9 mouse cellular contexts compared by ENCODE assay signal in genomic region chr11:114852311-114853173, GRCm38 (mm10). TPM values are rescaled to one million over a fixed set of nuclear protein-coding genes. Genes with fewer than 3 reads are reported as not detected.
DNase-seq lines count a peak whose midpoint lies in the region; ATAC-seq and TF ChIP-seq lines count a peak whose summit lies in the region.
"Had no signal": no experiment of that assay in that cellular context is flagged by ENCODE, and none has a peak within 500 bp of the region (broad histone marks: within the 10 kb centered on the region; RNA-seq: fewer than 3 reads in every experiment).

No protein-coding gene starts in this region.

- peak; percentile 62 for DNase-seq in lung, embryonic 14.5 days
- no peak for DNase-seq in lung, postnatal 14 days
- peak; percentile 75 for DNase-seq in embryonic facial prominence, embryonic 14.5 days (ENCODE audit: low spot score)
- DNase-seq in layer of hippocampus, postnatal 10 days (ENCODE audit: low spot score in 2 of 2) = no peak
- no peak for DNase-seq in urinary bladder, postnatal 4 days (ENCODE audit: low spot score in 2 of 2)
- DNase-seq in gastrocnemius, postnatal 36 days = no peak

- H3K4me1 ChIP-seq in lung, embryonic 14.5 days (ENCODE audit: insufficient read depth) = no peaks in the 10 kb centered on the region; the same call in 1 of the 2 replicates
- H3K4me1 ChIP-seq in embryonic facial prominence, embryonic 14.5 days (ENCODE audit: control insufficient read depth, insufficient read depth, low read length) = peaks cover 17% of the 10 kb centered on the region
- peaks cover 13% of the 10 kb centered on the region for H3K4me1 ChIP-seq in intestine, embryonic 16.5 days (ENCODE audit: control insufficient read depth, insufficient read depth, low read length)

- intact Hi-C loops in gastrocnemius, postnatal 36 days (cut with DNase I) = no loop called here

- TF ChIP-seq CTCF in lung, embryonic 14.5 days (IDR thresholded peaks at IDR 0.05; ENCODE audit: low read depth) = no peak

- H3K27me3 ChIP-seq in lung, embryonic 14.5 days (ENCODE audit: insufficient read depth, low read length) = no peaks in the 10 kb centered on the region
- no peaks in the 10 kb centered on the region; the same call in 1 of the 2 replicates for H3K27me3 ChIP-seq in embryonic facial prominence, embryonic 14.5 days (replicated peaks; ENCODE audit: control insufficient read depth, insufficient read depth, low read length)
- H3K27me3 ChIP-seq in intestine, embryonic 16.5 days (replicated peaks; ENCODE audit: control insufficient read depth, insufficient read depth, low read length) = no peaks in the 10 kb centered on the region

- H3K4me2 ChIP-seq in lung, embryonic 14.5 days = peak overlapping the region; percentile 99
- H3K4me2 ChIP-seq in embryonic facial prominence, embryonic 14.5 days (ENCODE audit: low read depth, low read length) = peak overlapping the region; percentile 96
- peak overlapping the region; percentile 99 for H3K4me2 ChIP-seq in intestine, embryonic 16.5 days (ENCODE audit: low read depth, low read length)

- 1% methylated on average over 40 of the region's 40 CpGs for whole genome bisulfite sequencing in lung, embryonic 14.5 days
- WGBS in embryonic facial prominence, embryonic 14.5 days = under 1% methylated on average over 40 of the region's 40 CpGs
- 2% methylated on average over 40 of the region's 40 CpGs for WGBS in intestine, embryonic 16.5 days

- peak overlapping the region; percentile 81 for H3K9ac ChIP-seq in lung, embryonic 14.5 days
- H3K9ac ChIP-seq in embryonic facial prominence, embryonic 14.5 days (ENCODE audit: low read depth, low read length) = peak overlapping the region; percentile 88
- peak overlapping the region; percentile 75 for H3K9ac ChIP-seq in intestine, embryonic 16.5 days (ENCODE audit: low read depth, low read length)

- peak; percentile 25; the same call in 1 of the 2 replicates for ATAC-seq in lung, embryonic 14.5 days (ENCODE audit: insufficient read depth)
- ATAC-seq in embryonic facial prominence, embryonic 14.5 days (ENCODE audit: low read depth) = no peak
- 0 out of 2 replicates have a peak, but pooled peaks have one; percentile 0 for ATAC-seq in intestine, embryonic 16.5 days
- peak; percentile 50 for ATAC-seq in megakaryocyte progenitor cell, adult 5-6 weeks (replicated peaks; ENCODE audit: poor library complexity)

- peak overlapping the region; percentile 72 for H3K4me3 ChIP-seq in lung, embryonic 14.5 days (ENCODE audit: low read depth, low read length)
- H3K4me3 ChIP-seq in embryonic facial prominence, embryonic 14.5 days (ENCODE audit: low read depth, low read length) = peak overlapping the region; percentile 83
- peak overlapping the region; percentile 74 for H3K4me3 ChIP-seq in intestine, embryonic 16.5 days (ENCODE audit: low read length)

- no peaks in the 10 kb centered on the region for H3K9me3 ChIP-seq in lung, embryonic 14.5 days (ENCODE audit: low read depth, low read length)
- H3K9me3 ChIP-seq in embryonic facial prominence, embryonic 14.5 days (ENCODE audit: control insufficient read depth, low read length) = no peaks in the 10 kb centered on the region
- no peaks in the 10 kb centered on the region for H3K9me3 ChIP-seq in intestine, embryonic 16.5 days (ENCODE audit: control insufficient read depth, low read length)

- no peaks in the 10 kb centered on the region for H3K36me3 ChIP-seq in lung, embryonic 14.5 days (ENCODE audit: insufficient read depth)
- H3K36me3 ChIP-seq in embryonic facial prominence, embryonic 14.5 days (ENCODE audit: control insufficient read depth, insufficient read depth, low read length) = no peaks in the 10 kb centered on the region
- H3K36me3 ChIP-seq in intestine, embryonic 16.5 days (ENCODE audit: control insufficient read depth, insufficient read depth, low read length) = no peaks in the 10 kb centered on the region

- peak overlapping the region; percentile 93 for H3K27ac ChIP-seq in lung, embryonic 14.5 days (ENCODE audit: low read depth)
- H3K27ac ChIP-seq in embryonic facial prominence, embryonic 14.5 days (replicated peaks; ENCODE audit: low read depth, low read length) = peak overlapping the region; percentile 97
- peak overlapping the region; percentile 79 for H3K27ac ChIP-seq in intestine, embryonic 16.5 days (ENCODE audit: low read length)

RNA-seq across cellular contexts. Expression of gene Gprc5c, which starts 1.6 kb away (rescaled TPM):
- polyA plus RNA-seq in lung, embryonic 14.5 days (2014; fragmentation: Nextera tagmentation; extraction: Ambion mirVana) = 34.7 and 39.2 TPM in 2 replicates
- 39.6 and 40.3 TPM in 2 replicates for polyA plus RNA-seq in embryonic facial prominence, embryonic 14.5 days (2014; fragmentation: Nextera tagmentation; extraction: Ambion mirVana)
- polyA plus RNA-seq in intestine, embryonic 16.5 days (2015; fragmentation: Nextera tagmentation; extraction: Ambion mirVana) = 10.5 and 10.9 TPM in 2 replicates
- total RNA-seq in megakaryocyte progenitor cell, adult 5-6 weeks (2015) = not detected in 2 replicates
- 0.67 TPM in 1 of 2 replicates, not detected in the other for total RNA-seq in megakaryocyte progenitor cell, adult 5-6 weeks (2017)
- 1 to 10 TPM; 3.9 to 5.1 TPM for total RNA-seq in layer of hippocampus, postnatal 10 days (2021)
- 10 to 100 TPM; 35.5 to 44.1 TPM for total RNA-seq in gastrocnemius, postnatal 36 days (2021)

RNA-seq across cellular contexts. Expression of gene Cd300a, which starts 37.3 kb away (rescaled TPM):
- polyA plus RNA-seq in lung, embryonic 14.5 days (2014; fragmentation: Nextera tagmentation; extraction: Ambion mirVana) = 0.75 and 1.7 TPM in 2 replicates
- polyA plus RNA-seq in embryonic facial prominence, embryonic 14.5 days (2014; fragmentation: Nextera tagmentation; extraction: Ambion mirVana) = 0.96 and 1.7 TPM in 2 replicates
- 2.5 and 2.6 TPM in 2 replicates for polyA plus RNA-seq in intestine, embryonic 16.5 days (2015; fragmentation: Nextera tagmentation; extraction: Ambion mirVana)
- 7.7 and 8.9 TPM in 2 replicates for total RNA-seq in megakaryocyte progenitor cell, adult 5-6 weeks (2015)
- total RNA-seq in megakaryocyte progenitor cell, adult 5-6 weeks (2017) = 14.2 and 29.7 TPM in 2 replicates
- under 1 TPM; 0.62 TPM for total RNA-seq in layer of hippocampus, postnatal 10 days (2021)
- total RNA-seq in gastrocnemius, postnatal 36 days (2021) = under 1 TPM; 0.36 to 0.37 TPM

RNA-seq across cellular contexts. Expression of gene Gpr142, which starts 53.8 kb away (rescaled TPM):
- 0.28 TPM in 1 of 2 replicates, not detected in the other for polyA plus RNA-seq in lung, embryonic 14.5 days (2014; fragmentation: Nextera tagmentation; extraction: Ambion mirVana)
- polyA plus RNA-seq in embryonic facial prominence, embryonic 14.5 days (2014; fragmentation: Nextera tagmentation; extraction: Ambion mirVana) = not detected in 2 replicates
- 0.20 and 0.43 TPM in 2 replicates for polyA plus RNA-seq in intestine, embryonic 16.5 days (2015; fragmentation: Nextera tagmentation; extraction: Ambion mirVana)
- not detected in 2 replicates for total RNA-seq in megakaryocyte progenitor cell, adult 5-6 weeks (2015)
- not detected in 2 replicates for total RNA-seq in megakaryocyte progenitor cell, adult 5-6 weeks (2017)
- not detected for total RNA-seq in layer of hippocampus, postnatal 10 days (2021)
- total RNA-seq in gastrocnemius, postnatal 36 days (2021) = not detected
- total RNA-seq: adrenal gland, postnatal 36 days had no signal

RNA-seq across cellular contexts. Expression of gene Btbd17, which starts 56.8 kb away (rescaled TPM):
- 0.65 and 1.3 TPM in 2 replicates for polyA plus RNA-seq in lung, embryonic 14.5 days (2014; fragmentation: Nextera tagmentation; extraction: Ambion mirVana)
- polyA plus RNA-seq in embryonic facial prominence, embryonic 14.5 days (2014; fragmentation: Nextera tagmentation; extraction: Ambion mirVana) = 3.2 and 4.5 TPM in 2 replicates
- 0.71 and 0.87 TPM in 2 replicates for polyA plus RNA-seq in intestine, embryonic 16.5 days (2015; fragmentation: Nextera tagmentation; extraction: Ambion mirVana)
- not detected in 2 replicates for total RNA-seq in megakaryocyte progenitor cell, adult 5-6 weeks (2015)
- not detected in 2 replicates for total RNA-seq in megakaryocyte progenitor cell, adult 5-6 weeks (2017)
- total RNA-seq in layer of hippocampus, postnatal 10 days (2021) = 10 to 100 TPM; 30.4 to 32.9 TPM
- under 1 TPM in 1 of 2 experiments, not detected in 1; 0.28 TPM for total RNA-seq in gastrocnemius, postnatal 36 days (2021)
- total RNA-seq: adrenal gland, postnatal 36 days had no signal

Comparison
In these comparisons a context has a peak if more than half of its experiments do, and no peak if none do; other contexts are left out.
1. DNase-seq: peak in lung, embryonic 14.5 days (single experiment) and embryonic facial prominence, embryonic 14.5 days (single experiment); none in lung, postnatal 14 days (single experiment), layer of hippocampus, postnatal 10 days (0 of 2), urinary bladder, postnatal 4 days (0 of 2) and gastrocnemius, postnatal 36 days (0 of 2).
2. RNA of gene Gprc5c, which starts 1.6 kb away (total RNA-seq): 35.5 to 44.1 TPM in gastrocnemius, postnatal 36 days; 3.9 to 5.1 TPM in layer of hippocampus, postnatal 10 days and 0.67 TPM in megakaryocyte progenitor cell, adult 5-6 weeks; every median in the first group is over 4 times any median in the second.
3. RNA of gene Cd300a, which starts 37.3 kb away (total RNA-seq): 7.7 to 29.7 TPM in megakaryocyte progenitor cell, adult 5-6 weeks; 0.62 TPM in layer of hippocampus, postnatal 10 days and 0.36 to 0.37 TPM in gastrocnemius, postnatal 36 days; every median in the first group is over 4 times any median in the second.
4. Peak in every context shown above with its lines, with median percentiles within 50 percentile points of each other: H3K27ac ChIP-seq, H3K4me2 ChIP-seq, H3K4me3 ChIP-seq and H3K9ac ChIP-seq.